Mouse (Mus musculus) stomach, embryonic 14.5 days (tissue): ENCODE results near the gene Opa3. TPM values are rescaled to one million over a fixed set of nuclear protein-coding genes. Genes with fewer than 3 reads are reported as not detected.

Experiments used
- ATAC-seq: fragments of 200-750 bp; cut with Nextera tagmentation; 2 replicates; pipeline ENCODE4 v1.8.0; 2017; ENCODE audit warnings: low read depth, moderate TSS enrichment; ENCODE audit not compliant: insufficient number of reproducible peaks, insufficient read depth, low FRiP score
- H3K27ac ChIP-seq: fragments of 300-500 bp; sonication (generic); 2 replicates; pipeline ENCODE4 v1.5.1; 2014; ENCODE audit warnings: mild to moderate bottlenecking, low read length, moderate library complexity, mixed read lengths
- H3K27me3 ChIP-seq: fragments of 300-500 bp; sonication (generic); 2 replicates; pipeline ENCODE4 v1.6.1; 2014; ENCODE audit warnings: low read length, control low read depth, mixed read lengths; ENCODE audit not compliant: control insufficient read depth, insufficient read depth
- H3K36me3 ChIP-seq: fragments of 300-500 bp; sonication (generic); 2 replicates; pipeline ENCODE4 v1.6.1; 2014; ENCODE audit warnings: mild to moderate bottlenecking, control low read depth, low read length, moderate library complexity, mixed read lengths; ENCODE audit not compliant: control insufficient read depth, insufficient read depth
- H3K4me1 ChIP-seq: fragments of 300-500 bp; sonication (generic); 2 replicates; pipeline ENCODE4 v1.6.1; 2014; ENCODE audit warnings: low read length, control low read depth, mixed read lengths; ENCODE audit not compliant: control insufficient read depth, insufficient read depth
- H3K4me2 ChIP-seq: fragments of 300-500 bp; sonication (generic); replicated peaks from 2 replicates; pipeline ENCODE4 v1.6.1; 2014; ENCODE audit warnings: low read depth, low read length, control low read depth
- H3K4me3 ChIP-seq: fragments of 300-500 bp; sonication (generic); 2 replicates; pipeline ENCODE4 v1.5.1; 2014; ENCODE audit warnings: low read depth, low read length, control low read depth
- H3K9ac ChIP-seq: fragments of 300-500 bp; sonication (generic); replicated peaks from 2 replicates; pipeline ENCODE4 v1.6.1; 2014; ENCODE audit warnings: low read depth, mild to moderate bottlenecking, control low read depth, low read length, moderate library complexity, mixed read lengths
- H3K9me3 ChIP-seq: fragments of 300-500 bp; sonication (generic); 2 replicates; pipeline ENCODE4 v1.6.1; 2016; ENCODE audit warnings: low read depth, low read length, control low read depth; ENCODE audit not compliant: control insufficient read depth
- WGBS: fragments of 180-500 bp; shearing (Covaris S2); extraction: QIAGEN DNeasy Blood & Tissue Kit; methylation state at CpG from one replicate; pipeline ENCODE4 v1.1.7; 2014; 5-methylcytosine and 5-hydroxymethylcytosine counted together
- polyA plus RNA-seq: library from polyadenylated mRNA; unstranded; fragments of >200 nt; fragmentation: Nextera tagmentation; extraction: Ambion mirVana; gene quantifications from 2 replicates; pipeline ENCODE4 v1.2.1, GENCODE M21; 2014

Gene Opa3
- polyA plus RNA-seq, 1 experiment from 2014 or later = 42.9 TPM

DNA sequence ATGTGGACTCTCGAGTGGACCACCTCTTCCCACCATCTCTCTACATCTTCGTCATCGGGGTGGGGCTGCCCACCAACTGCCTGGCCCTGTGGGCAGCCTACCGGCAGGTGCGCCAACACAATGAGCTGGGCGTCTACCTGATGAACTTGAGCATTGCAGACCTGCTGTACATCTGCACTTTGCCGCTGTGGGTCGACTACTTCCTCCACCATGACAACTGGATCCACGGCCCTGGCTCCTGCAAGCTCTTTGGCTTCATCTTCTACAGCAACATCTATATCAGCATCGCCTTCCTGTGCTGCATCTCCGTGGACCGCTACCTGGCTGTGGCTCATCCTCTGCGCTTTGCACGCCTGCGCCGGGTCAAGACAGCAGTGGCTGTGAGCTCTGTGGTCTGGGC, 5.9 kb upstream of the Opa3 start:
- H3K4me3 ChIP-seq = no peak overlapping the region
- H3K4me1 ChIP-seq = peaks cover 4% of the 10 kb centered on the region; the same call in 1 of the 2 replicates
- H3K9me3 ChIP-seq = no peaks in the 10 kb centered on the region
- H3K4me2 ChIP-seq = no peak overlapping the region
- no peak overlapping the region for H3K27ac ChIP-seq
- H3K27me3 ChIP-seq = no peaks in the 10 kb centered on the region
- ATAC-seq = no peak
- no peaks in the 10 kb centered on the region for H3K36me3 ChIP-seq
- WGBS = 94% methylated on average over 16 of the region's 16 CpGs
- no peak overlapping the region for H3K9ac ChIP-seq

DNA sequence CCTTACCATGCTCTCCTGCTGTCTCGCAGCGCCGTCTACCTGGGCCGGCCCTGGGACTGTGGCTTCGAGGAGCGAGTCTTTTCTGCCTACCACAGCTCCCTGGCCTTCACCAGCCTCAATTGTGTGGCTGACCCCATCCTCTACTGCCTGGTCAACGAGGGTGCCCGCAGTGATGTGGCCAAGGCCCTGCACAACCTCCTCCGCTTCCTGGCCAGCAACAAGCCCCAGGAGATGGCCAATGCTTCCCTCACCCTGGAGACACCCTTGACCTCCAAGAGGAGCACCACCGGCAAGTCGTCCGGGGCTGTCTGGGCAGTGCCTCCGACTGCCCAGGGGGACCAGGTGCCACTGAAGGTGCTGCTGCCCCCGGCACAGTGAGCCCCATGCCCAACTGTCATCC, 5.3 kb upstream of the Opa3 start:
- no peak overlapping the region for H3K4me2 ChIP-seq
- no peak overlapping the region for H3K9ac ChIP-seq
- peaks cover 4% of the 10 kb centered on the region; the same call in 1 of the 2 replicates for H3K4me1 ChIP-seq
- H3K9me3 ChIP-seq = no peaks in the 10 kb centered on the region
- no peak overlapping the region for H3K27ac ChIP-seq
- H3K27me3 ChIP-seq = no peaks in the 10 kb centered on the region
- 86% methylated on average over 14 of the region's 14 CpGs for WGBS
- H3K4me3 ChIP-seq = no peak overlapping the region
- no peak for ATAC-seq
- no peaks in the 10 kb centered on the region for H3K36me3 ChIP-seq

DNA sequence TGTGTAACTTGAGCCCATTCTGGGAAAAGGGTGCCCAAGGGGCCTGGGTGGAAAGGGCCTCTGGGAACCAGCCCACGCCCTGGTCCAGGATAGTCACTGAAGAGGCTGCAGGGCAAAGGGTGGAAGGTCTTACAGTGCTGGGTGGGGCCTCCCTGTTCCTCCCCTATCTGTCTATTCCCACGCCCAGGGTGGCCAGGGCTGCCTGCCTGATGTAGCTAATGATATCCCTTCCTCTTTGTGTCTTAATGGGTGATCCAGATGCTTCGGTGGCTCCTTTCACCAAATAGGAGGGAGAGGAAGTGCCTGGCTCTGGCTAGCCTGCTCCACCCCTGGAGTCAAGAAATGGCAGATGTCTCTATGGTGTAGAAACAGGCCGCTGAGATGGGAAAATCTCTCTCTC, 3.2 kb upstream of the Opa3 start:
- Histone ChIP-seq H3K4me1 (peaks cover 9% of the 10 kb centered on the region; the same call in 1 of the 2 replicates), H3K36me3 (no peaks in the 10 kb centered on the region), H3K4me3 (no peak overlapping the region), H3K9ac (no peak overlapping the region), H3K4me2 (no peak overlapping the region), H3K27me3 (no peaks in the 10 kb centered on the region), H3K27ac (no peak overlapping the region), H3K9me3 (no peaks in the 10 kb centered on the region)
- WGBS = 74% methylated on average over 4 of the region's 4 CpGs
- ATAC-seq = no peak

DNA sequence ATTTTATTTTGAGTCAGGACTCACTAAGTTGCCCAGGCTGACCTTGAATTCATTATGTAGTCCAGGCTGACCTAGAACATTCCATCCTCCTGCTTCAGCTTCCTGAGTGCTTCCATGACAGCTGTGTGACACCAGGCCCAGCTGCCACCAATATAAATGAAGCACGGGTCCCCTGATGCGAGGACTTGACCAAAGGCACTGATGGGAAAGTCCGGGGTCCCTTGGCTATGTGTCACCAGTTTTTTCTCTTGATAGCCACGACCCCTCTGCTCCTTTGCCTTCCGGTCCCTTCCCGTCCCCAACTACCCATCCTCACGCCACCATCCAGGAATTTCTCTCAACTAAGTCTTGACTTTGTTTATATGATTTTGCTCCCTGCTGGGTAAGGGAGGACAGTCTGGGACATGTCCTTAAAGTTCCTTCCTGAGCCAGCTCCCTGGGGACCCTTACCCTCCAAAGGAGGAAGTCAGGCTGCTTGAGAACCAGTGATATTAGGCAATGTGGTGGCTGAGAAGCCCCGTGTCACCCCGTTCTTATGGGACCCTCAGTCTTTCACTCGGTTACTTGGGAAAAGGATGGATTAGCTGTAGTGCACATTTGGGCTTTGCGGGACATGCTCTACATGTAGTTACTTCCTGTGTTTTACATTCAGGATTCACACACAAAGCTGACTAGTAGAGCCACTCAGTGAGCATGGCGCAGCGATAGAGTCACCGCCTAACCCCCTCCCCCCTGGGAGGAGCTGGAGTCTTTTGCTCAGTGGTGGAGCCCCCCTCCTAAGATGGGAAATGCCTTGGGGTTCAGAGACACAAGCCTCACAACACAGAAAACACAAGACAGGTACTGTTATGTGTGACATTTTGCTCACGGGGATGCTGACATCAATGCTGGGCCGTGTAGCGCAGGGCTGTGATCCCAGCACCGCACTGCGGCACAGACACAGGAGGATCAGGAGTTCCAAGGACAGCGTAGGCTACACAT, 1.0 kb upstream of the Opa3 start:
- ATAC-seq = peak; percentile 8; the same call in 1 of the 2 replicates
- no peaks in the 10 kb centered on the region for H3K27me3 ChIP-seq
- H3K9me3 ChIP-seq = no peaks in the 10 kb centered on the region
- H3K4me3 ChIP-seq = peak overlapping the region; percentile 68
- H3K4me1 ChIP-seq = peaks cover 9% of the 10 kb centered on the region; the same call in 1 of the 2 replicates
- peak overlapping the region; percentile 84 for H3K27ac ChIP-seq
- no peaks in the 10 kb centered on the region for H3K36me3 ChIP-seq
- WGBS = 13% methylated on average over 20 of the region's 20 CpGs
- H3K4me2 ChIP-seq = peak overlapping the region; percentile 60
- H3K9ac ChIP-seq = peak overlapping the region; percentile 45

DNA sequence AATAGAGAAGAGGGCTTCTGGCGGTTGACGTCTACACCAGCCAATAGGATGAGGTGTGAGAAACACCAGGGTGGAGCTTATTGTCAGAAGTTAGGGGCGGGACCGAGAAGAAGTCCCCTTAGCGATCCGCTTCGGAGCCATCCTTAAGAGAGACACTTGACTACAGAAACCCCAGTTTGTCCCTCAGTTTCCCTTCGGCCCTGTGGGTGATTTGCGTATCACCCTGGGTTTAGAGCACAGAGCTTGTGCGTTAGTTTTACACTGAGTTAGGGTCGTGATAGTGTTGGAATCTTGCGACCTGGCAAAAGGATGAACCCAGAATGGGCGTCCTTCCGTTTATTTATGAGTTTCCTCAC, 637 bp downstream of the Opa3 start:
- H3K4me1 ChIP-seq = peaks cover 9% of the 10 kb centered on the region; the same call in 1 of the 2 replicates
- WGBS = under 1% methylated on average over 14 of the region's 14 CpGs
- no peaks in the 10 kb centered on the region for H3K36me3 ChIP-seq
- peak overlapping the region; percentile 75; the same call in 1 of the 2 replicates for H3K27ac ChIP-seq
- peak overlapping the region; percentile 63 for H3K9ac ChIP-seq
- peak overlapping the region; percentile 68 for H3K4me3 ChIP-seq
- no peaks in the 10 kb centered on the region for H3K9me3 ChIP-seq
- no peaks in the 10 kb centered on the region for H3K27me3 ChIP-seq
- no peak for ATAC-seq
- H3K4me2 ChIP-seq = peak overlapping the region; percentile 81

DNA sequence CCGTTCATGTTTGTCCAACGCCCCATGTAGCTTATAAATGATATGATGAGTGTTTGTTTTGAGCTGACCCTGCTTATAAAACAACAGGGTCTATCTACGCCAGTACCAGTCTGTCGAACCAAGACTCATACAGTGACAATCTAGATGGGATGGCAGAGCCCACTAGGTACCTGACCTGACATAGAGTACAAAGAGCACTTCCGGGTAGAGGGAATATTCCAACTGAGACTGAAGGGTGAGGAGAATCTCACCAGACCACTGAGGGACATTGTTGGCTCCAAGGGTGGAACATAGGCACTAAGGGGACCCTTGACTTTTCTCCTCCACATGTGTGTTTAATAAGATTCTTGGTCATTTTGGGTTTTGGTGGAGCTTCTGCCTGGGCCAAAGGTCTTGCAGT, 1.3 kb downstream of the Opa3 start:
- ATAC-seq = no peak
- H3K4me2 ChIP-seq = peak overlapping the region; percentile 81
- 35% methylated on average over 5 of the region's 5 CpGs for WGBS
- H3K4me1 ChIP-seq = peaks cover 9% of the 10 kb centered on the region; the same call in 1 of the 2 replicates
- peak overlapping the region; percentile 63 for H3K9ac ChIP-seq
- no peaks in the 10 kb centered on the region for H3K36me3 ChIP-seq
- H3K4me3 ChIP-seq = peak overlapping the region; percentile 68
- no peaks in the 10 kb centered on the region for H3K9me3 ChIP-seq
- H3K27ac ChIP-seq = no peak overlapping the region
- H3K27me3 ChIP-seq = no peaks in the 10 kb centered on the region

DNA sequence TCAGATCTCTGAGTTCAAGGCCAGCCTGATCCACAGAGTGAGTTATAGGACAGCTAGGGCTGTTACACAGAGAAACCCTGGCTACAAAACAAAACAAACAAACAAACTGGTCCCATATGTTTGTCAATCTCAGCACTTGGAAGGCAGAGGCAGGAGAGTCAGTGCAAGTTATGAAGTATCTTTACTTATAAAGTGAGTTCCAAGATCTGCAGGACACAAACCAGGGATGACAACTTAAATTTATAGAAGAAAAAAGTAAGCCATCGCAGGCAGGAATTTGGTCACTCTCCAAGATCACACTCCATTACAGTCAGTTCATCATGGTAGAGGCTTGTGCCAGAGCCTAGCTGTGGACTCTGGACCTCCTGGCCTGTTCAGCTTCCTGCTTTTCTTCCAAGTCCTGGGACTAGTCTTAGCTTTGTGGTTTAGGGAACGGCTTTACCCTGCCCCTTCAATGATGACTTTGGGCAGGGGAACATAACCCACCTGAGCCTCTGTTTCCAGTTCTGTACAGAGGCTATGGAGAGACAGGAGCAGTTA, 2.0 kb downstream of the Opa3 start:
- Histone ChIP-seq H3K9me3 (no peaks in the 10 kb centered on the region), H3K9ac (no peak overlapping the region), H3K4me1 (peaks cover 9% of the 10 kb centered on the region; the same call in 1 of the 2 replicates), H3K4me3 (no peak overlapping the region), H3K36me3 (no peaks in the 10 kb centered on the region), H3K27ac (no peak overlapping the region), H3K4me2 (no peak overlapping the region), H3K27me3 (no peaks in the 10 kb centered on the region)
- ATAC-seq = no peak
- WGBS = 86% methylated on average over 2 of the region's 2 CpGs

DNA sequence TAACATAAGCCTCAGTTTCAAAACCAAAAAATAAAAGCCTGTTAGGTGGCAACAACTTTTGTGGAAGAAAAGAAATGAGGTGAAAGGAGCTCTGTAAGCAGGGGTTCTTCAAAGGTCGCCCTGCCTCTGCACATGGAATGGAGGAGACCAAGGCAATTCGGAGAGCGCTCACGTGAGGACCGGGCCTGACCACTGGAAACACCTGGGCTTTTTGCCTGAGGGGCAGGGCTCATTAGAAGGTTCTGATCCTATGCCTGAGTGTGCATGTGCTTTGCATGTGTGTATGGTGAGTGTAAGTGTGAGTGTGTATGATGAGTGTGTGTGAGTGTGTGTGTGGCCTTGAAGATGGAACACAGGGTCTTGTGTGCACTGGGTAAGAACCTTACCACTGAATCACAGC, 2.8 kb downstream of the Opa3 start:
- Histone ChIP-seq H3K36me3 (no peaks in the 10 kb centered on the region), H3K9ac (no peak overlapping the region)
- WGBS = 94% methylated on average over 5 of the region's 5 CpGs

More for the DNA sequence above, 2.8 kb downstream of the Opa3 start:
- H3K4me3 ChIP-seq = no peak overlapping the region
- no peak overlapping the region for H3K27ac ChIP-seq
- no peaks in the 10 kb centered on the region for H3K27me3 ChIP-seq
- no peak overlapping the region for H3K4me2 ChIP-seq
- ATAC-seq = no peak
- no peaks in the 10 kb centered on the region for H3K9me3 ChIP-seq
- peaks cover 10% of the 10 kb centered on the region; the same call in 1 of the 2 replicates for H3K4me1 ChIP-seq
